9 mouse cellular contexts compared by ENCODE assay signal in the genomic region with DNA sequence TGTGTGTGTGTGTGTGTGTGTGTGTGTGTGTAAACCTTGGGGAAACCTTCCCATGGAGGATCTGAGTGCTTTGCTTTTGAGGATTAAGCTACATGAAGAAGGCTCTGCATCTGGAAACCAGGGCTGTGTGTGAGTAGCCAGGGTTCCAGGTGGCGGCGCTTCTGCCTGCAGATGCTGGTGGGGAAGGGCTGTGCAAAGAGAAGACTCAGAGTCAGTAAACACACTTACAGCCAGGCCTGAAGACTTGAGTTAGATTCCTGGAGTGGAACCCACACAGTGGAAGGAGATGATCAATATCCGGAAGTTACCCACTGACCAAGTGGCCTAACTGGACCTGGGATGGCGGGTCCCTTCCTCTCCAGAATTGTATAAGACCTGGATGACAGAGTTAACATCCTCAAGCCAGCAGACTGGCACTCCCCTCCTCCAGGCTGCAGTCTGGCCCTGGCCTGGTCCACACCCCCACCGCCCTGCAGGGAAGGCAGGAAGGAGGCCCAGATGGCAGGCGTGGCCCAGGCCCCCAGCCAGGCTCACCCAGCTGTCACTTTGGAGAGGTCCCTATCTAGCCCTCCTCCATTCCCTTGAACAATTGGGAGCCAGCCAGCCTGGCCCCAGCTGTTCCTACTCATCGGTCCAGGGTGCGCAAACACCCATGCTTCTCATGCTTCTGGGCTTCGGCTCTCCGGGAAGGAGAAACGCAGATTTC. TPM values are rescaled to one million over a fixed set of nuclear protein-coding genes. Genes with fewer than 3 reads are reported as not detected.
A peak's percentile ranks its signal among the peaks of the same experiment; 100 is the strongest.
DNase-seq lines count a peak whose midpoint lies in the region; ATAC-seq lines count a peak whose summit lies in the region.
"Had no signal": no experiment of that assay in that cellular context is flagged by ENCODE, and none has a peak within 500 bp of the region (broad histone marks: within the 10 kb centered on the region; RNA-seq: fewer than 3 reads in every experiment).

No protein-coding gene starts in this region.

- ATAC-seq in intestine, embryonic 14.5 days (replicated peaks; ENCODE audit: low FRiP score, low TSS enrichment, low read depth): peak; percentile 81
- ATAC-seq in megakaryocyte-erythroid progenitor cell, adult 5-6 weeks (replicated peaks; ENCODE audit: low FRiP score, low TSS enrichment, poor library complexity, severe bottlenecking): 0 out of 2 replicates have a peak, but pooled peaks have one; percentile 26

- DNase-seq in adrenal gland, postnatal 25 days: peak; percentile 61
- peak; percentile 45 for DNase-seq in embryo, embryonic 11 days
- peak; percentile 77 to 80 for DNase-seq in gastrocnemius, postnatal 36 days
- DNase-seq in intestine, embryonic 14.5 days (ENCODE audit: low spot score): peak; percentile 80
- DNase-seq in left cerebral cortex, adult 18-20 months (ENCODE audit: low spot score in 2 of 2): peak; percentile 90 to 93
- peak; percentile 75 to 81 for DNase-seq in right cerebral cortex, postnatal 36 days (ENCODE audit: low spot score in 2 of 2)
- DNase-seq in spleen, adult 18-20 months: no peak

- intact Hi-C loops in gastrocnemius, postnatal 36 days (cut with DNase I): no loop called here

- H3K4me2 ChIP-seq in intestine, embryonic 14.5 days (ENCODE audit: low read length): no peak overlapping the region
- H3K4me2 ChIP-seq: liver, embryonic 15.5 days had no signal

- peaks cover 15% of the 10 kb centered on the region for H3K4me1 ChIP-seq in intestine, embryonic 14.5 days (replicated peaks; ENCODE audit: control insufficient read depth, insufficient read depth, low read length)
- H3K4me1 ChIP-seq: liver, embryonic 15.5 days had no signal

- H3K36me3 ChIP-seq in intestine, embryonic 14.5 days (ENCODE audit: control insufficient read depth, insufficient read depth, low read length): no peaks in the 10 kb centered on the region
- H3K36me3 ChIP-seq: liver, embryonic 15.5 days had no signal

- H3K9me3 ChIP-seq in intestine, embryonic 14.5 days (ENCODE audit: control insufficient read depth, low read length): no peaks in the 10 kb centered on the region
- H3K9me3 ChIP-seq: liver, embryonic 15.5 days had no signal

- no peak overlapping the region for H3K9ac ChIP-seq in intestine, embryonic 14.5 days (ENCODE audit: low read length)
- H3K9ac ChIP-seq: liver, embryonic 15.5 days had no signal

- WGBS in intestine, embryonic 14.5 days: 35% methylated on average over 11 of the region's 11 CpGs

- H3K27ac ChIP-seq in intestine, embryonic 14.5 days (ENCODE audit: low read depth): peak overlapping the region; percentile 59
- H3K27ac ChIP-seq: liver, embryonic 15.5 days had no signal

- no peak overlapping the region for H3K4me3 ChIP-seq in intestine, embryonic 14.5 days (ENCODE audit: low read depth, low read length)
- H3K4me3 ChIP-seq: liver, embryonic 15.5 days had no signal

- no peaks in the 10 kb centered on the region for H3K27me3 ChIP-seq in intestine, embryonic 14.5 days (replicated peaks; ENCODE audit: control insufficient read depth, insufficient read depth, low read length)
- H3K27me3 ChIP-seq: liver, embryonic 15.5 days had no signal

RNA-seq across cellular contexts. Expression of a gene that starts 59.9 kb away (rescaled TPM):
- 16.2 and 20.4 TPM in 2 replicates for total RNA-seq in adrenal gland, postnatal 25 days (2021)
- 1 to 10 TPM; 5.5 to 6.8 TPM for total RNA-seq in gastrocnemius, postnatal 36 days (2021)
- 9.0 and 9.8 TPM in 2 replicates for polyA plus RNA-seq in intestine, embryonic 14.5 days (2014; fragmentation: Nextera tagmentation; extraction: Ambion mirVana)
- 100 to 1,000 TPM; 162 to 174 TPM for total RNA-seq in left cerebral cortex, adult 18-20 months (2021)
- 1.2 TPM in 1 of 2 replicates, not detected in the other for total RNA-seq in megakaryocyte-erythroid progenitor cell, adult 5-6 weeks (2014; fragmentation: Nextera tagmentation)
- total RNA-seq in megakaryocyte-erythroid progenitor cell, adult 5-6 weeks (2017): not detected in 2 replicates

Comparison
In these comparisons a context has a peak if more than half of its experiments do, and no peak if none do; other contexts are left out.
1. DNase-seq: peak in adrenal gland, postnatal 25 days (single experiment), embryo, embryonic 11 days (single experiment), gastrocnemius, postnatal 36 days (2 of 2), intestine, embryonic 14.5 days (single experiment), left cerebral cortex, adult 18-20 months (2 of 2) and right cerebral cortex, postnatal 36 days (2 of 2); none in spleen, adult 18-20 months (0 of 2).